Mouse (Mus musculus) heart, postnatal 0 days (tissue): Measurements from ENCODE around the gene Rapgef1.

Experiments used
- CTCF ChIP-seq: IDR thresholded peaks from 2 replicates; pipeline ENCODE4 v1.5.1; 2016; ENCODE audit warnings: antibody characterized with exemption, control low read depth, low read depth
- EP300 ChIP-seq: IDR thresholded peaks from 2 replicates; pipeline ENCODE4 v1.6.1; 2016; ENCODE audit warnings: antibody characterized with exemption, low read depth

- TF ChIP-seq CTCF, result no peak
- no peak for TF ChIP-seq EP300
These were observed 32.4 kb downstream of the Rapgef1 start for GRCm38 (mm10) chr2:29651876-29652275.
